Mouse (Mus musculus): ENCODE measurements around the gene Ssr3.

GRCm38 (mm10) chr3:65391222-65391783 is 1.1 kb downstream of the Ssr3 start:
- TF ChIP-seq POLR2A (IDR thresholded peaks at IDR 0.05; ENCODE audit: control insufficient read depth, low read depth, low read length) (no peak), CTCF (IDR thresholded peaks at IDR 0.05; ENCODE audit: control insufficient read depth, insufficient read depth, insufficient replicate concordance, low read depth, low read length) (no peak)

All from testis, adult 2 months (tissue).